Mouse (Mus musculus) central nervous system, embryonic 18 days (tissue): Measurements from ENCODE around the gene Map4k1. TPM values are rescaled to one million over a fixed set of nuclear protein-coding genes. Genes with fewer than 3 reads are reported as not detected.

Experiments
- polyA plus RNA-seq: library from polyadenylated mRNA; depleted of rRNA; stranded (reverse); fragments of >200 nt; gene quantifications from 2 replicates; pipeline ENCODE4 v1.2.3, GENCODE M21; 2012; rRNA removed

Gene Map4k1
- polyA plus RNA-seq: 12.9 and 14.6 TPM in 2 replicates

DNA sequence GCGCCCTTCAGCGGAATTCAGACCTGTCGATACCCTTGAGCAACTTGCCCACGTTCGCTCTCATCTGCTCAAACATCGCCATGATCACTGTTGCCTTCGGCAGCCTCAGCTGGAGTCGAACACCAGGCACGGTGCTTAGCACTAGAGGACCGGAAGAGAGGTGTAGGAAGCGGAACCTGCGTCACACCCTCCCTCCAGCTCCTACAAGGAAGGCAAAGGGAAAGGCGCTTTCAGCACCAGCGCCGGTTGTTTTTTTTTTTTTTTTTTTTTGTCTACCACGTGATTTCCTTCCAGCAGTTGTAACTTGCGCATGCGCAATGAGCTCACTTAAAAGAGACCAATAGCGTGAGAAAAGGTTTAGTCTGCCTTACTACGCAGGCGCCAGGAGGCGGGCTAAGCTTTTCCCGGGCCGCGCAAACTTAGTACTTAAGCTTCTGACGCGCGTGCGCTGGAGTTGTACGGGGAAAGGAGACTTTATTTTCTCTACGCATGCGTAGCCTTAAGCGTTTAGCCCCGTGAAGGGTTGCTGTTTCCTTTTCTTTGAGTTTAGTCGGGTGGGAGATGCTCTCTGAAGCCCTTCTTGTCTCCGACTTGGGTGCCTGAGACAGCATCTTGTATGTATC, at the start of gene Map4k1, which contains the start of gene Eif3k:
Map4k1 (plus strand) TSS at position 400 of the 623 bp plus-strand sequence.
Eif3k (minus strand) TSS at position 214 of the 623 bp plus-strand sequence.

GRCm38 (mm10) chr7:28961927-28962670, 19.8 kb upstream of the Map4k1 start, which contains the start of gene Actn4:
Gene Actn4, minus strand, starts transcription at chr7:28962340.

Other genes starting within 250 kb of the Map4k1 start
- 71.4 and 74.9 TPM in 2 replicates for gene Mrps12, start 240.2 kb upstream of the Map4k1 start, polyA plus RNA-seq
- 15.9 and 16.3 TPM in 2 replicates for gene Sars2, start 240.1 kb upstream of the Map4k1 start, polyA plus RNA-seq
- 0.39 and 0.56 TPM in 2 replicates for gene Ccer2, start 225.9 kb upstream of the Map4k1 start, polyA plus RNA-seq
- 128 and 133 TPM in 2 replicates for gene Sirt2, start 215.3 kb upstream of the Map4k1 start, polyA plus RNA-seq
- 26.6 and 29.6 TPM in 2 replicates for gene Nfkbib, start 214.5 kb upstream of the Map4k1 start, polyA plus RNA-seq
- 0.55 and 0.62 TPM in 2 replicates for gene Rinl, start 193.1 kb upstream of the Map4k1 start, polyA plus RNA-seq
- 372 and 379 TPM in 2 replicates for gene Hnrnpl, start 173.5 kb upstream of the Map4k1 start, polyA plus RNA-seq
- 98.9 and 107 TPM in 2 replicates for gene Ech1, start 156.8 kb upstream of the Map4k1 start, polyA plus RNA-seq
- gene Lgals4, start 148.2 kb upstream of the Map4k1 start, polyA plus RNA-seq: 9.5 and 10.9 TPM in 2 replicates
- 11.6 and 16.4 TPM in 2 replicates for gene Lgals7, start 118.2 kb upstream of the Map4k1 start, polyA plus RNA-seq
- 0.22 and 0.25 TPM in 2 replicates for gene Capn12, start 100.6 kb upstream of the Map4k1 start, polyA plus RNA-seq
- 120 and 134 TPM in 2 replicates for gene Actn4, start 19.7 kb upstream of the Map4k1 start, polyA plus RNA-seq
- 377 and 381 TPM in 2 replicates for gene Eif3k, start 186 bp upstream of the Map4k1 start, polyA plus RNA-seq
- 12.3 and 12.4 TPM in 2 replicates for gene Ryr1, start 143.1 kb downstream of the Map4k1 start, polyA plus RNA-seq
- 3.1 and 4.0 TPM in 2 replicates for gene Rasgrp4, start 152.8 kb downstream of the Map4k1 start, polyA plus RNA-seq
- gene Fam98c, start 174.2 kb downstream of the Map4k1 start, polyA plus RNA-seq: 27.0 and 27.4 TPM in 2 replicates
- gene Ggn, start 188.2 kb downstream of the Map4k1 start, polyA plus RNA-seq: 0.41 and 0.43 TPM in 2 replicates
- gene Spred3, start 188.4 kb downstream of the Map4k1 start, polyA plus RNA-seq: 26.7 and 27.6 TPM in 2 replicates
- gene Psmd8, start 198.7 kb downstream of the Map4k1 start, polyA plus RNA-seq: 245 and 257 TPM in 2 replicates
- 12.7 and 13.0 TPM in 2 replicates for gene Catsperg1, start 232.0 kb downstream of the Map4k1 start, polyA plus RNA-seq